Mouse (Mus musculus) thymus, postnatal 14 days (tissue): ENCODE measurements around the gene Atrx.
A peak's percentile ranks its signal among the peaks of the same experiment; 100 is the strongest.
"Not testable (repeated sequence)": the region's sequence is repeated elsewhere in the genome, so short reads cannot be mapped to it uniquely, and the experiment has no call there.

ENCODE experiments used
- DNase-seq: peaks from one replicate; pipeline ENCODE4 v3.0.0; 2021

Atrx gene

DNA sequence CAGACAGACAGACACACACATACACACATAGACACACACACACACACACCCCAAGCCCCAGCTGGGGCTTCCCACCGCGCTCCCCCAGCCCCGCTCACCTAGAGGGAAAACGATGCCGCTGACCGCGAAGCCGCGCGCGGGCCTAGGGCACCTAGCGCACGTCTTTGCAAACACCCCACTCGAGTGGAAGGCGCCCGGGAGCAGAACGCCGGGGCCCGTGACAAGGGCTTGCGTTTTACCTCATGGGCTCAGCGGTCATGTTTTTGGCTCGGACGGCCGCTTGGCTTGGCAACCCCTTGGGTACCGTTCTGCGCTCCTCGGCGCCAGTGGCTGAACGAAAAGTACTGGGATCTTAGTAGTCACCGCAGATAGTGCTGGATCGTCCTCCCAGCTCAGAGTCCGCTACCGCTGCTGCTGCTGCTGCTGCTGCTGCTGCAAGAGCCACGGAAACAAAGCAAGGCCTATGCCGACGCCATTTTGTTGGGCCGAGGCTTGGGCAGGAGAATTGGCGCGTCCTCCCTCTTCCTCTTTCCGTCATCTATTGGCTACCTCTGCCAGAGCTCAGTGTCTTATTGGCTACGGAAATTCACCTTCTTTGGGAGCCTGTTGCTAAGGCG, at the start of gene Atrx:
Gene Atrx (minus strand): TSS at position 543 of the 617 bp plus-strand sequence.
- DNase-seq: peak; percentile 75

DNA sequence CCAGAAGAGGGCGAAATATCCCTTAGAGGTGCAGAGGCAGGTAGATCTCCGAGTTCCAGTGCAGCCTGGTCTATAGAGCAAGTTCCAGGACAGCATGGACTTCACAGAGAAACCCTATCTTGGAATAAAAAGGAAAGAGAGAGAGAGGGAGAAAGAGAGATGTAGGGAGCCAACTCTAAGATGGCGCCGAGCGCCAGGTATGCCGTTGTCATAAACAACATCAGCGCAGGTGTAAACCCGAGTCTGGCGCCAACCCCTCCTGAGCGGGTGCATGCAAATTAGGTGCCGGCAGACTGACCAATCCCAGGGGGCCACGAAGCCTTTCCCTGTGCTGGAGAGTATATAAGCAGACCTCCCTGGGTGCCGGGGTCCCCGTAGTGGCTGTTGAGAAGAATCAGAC, 27.9 kb upstream of the Atrx start:
- not testable (repeated sequence) for DNase-seq

DNA sequence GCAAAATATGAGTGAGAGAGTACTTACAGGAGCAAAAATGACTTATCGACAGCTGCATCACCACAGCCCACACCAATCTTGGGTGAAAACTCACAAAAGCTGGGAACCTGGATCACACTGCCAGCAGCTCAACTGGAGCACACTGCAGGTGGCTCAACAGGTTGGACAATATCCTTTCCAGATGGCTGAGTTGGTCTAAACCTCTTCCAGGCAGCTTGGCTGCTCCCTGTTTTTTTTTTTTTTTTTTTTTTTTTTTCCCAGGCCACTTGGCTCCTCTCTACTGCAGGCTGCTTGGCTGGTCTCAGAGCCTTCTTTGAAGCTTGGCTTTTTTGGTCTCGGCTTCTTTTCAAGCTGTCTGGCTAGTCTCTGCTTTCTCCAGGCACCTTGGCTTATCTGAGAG, 24.8 kb upstream of the Atrx start:
- DNase-seq: no peak

DNA sequence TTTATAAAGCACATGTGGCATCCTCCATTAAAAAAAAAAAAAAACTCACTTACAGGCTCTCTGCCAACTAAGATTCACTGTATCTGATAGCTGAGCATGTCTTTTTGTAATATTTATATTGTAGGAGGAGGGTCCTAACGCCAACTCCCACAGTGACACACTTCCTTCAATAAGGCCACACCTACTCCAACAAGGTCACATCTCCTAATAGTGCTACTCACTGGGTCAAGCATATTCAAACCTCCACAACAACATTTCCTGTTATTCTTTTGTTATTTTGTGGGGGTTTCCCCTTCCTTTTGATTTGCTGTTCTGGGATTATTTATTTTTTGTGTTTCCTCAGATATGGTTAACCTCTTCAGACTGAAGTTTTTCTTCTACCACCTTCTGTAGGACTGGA, 17.2 kb upstream of the Atrx start:
- no peak for DNase-seq

DNA sequence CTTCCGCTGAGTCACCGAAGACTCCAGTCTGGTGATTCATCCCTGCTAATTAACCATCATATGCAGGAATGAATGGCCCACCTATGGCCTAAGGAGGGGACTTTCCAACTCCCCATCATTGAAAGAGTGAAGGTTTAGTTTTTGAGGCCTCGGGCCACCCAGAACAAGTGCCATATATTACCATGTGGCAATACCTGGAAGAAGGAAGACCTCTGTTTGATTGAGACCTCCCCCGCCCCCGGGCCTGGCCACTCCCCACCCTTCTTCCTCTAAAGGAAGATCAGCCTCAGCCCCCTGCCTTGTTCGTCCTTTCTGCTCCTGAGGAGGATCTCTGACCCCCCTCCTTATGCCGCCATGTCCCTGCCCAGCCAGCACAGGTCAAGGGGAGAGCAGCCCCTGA, 10.0 kb upstream of the Atrx start:
- DNase-seq: no peak

DNA sequence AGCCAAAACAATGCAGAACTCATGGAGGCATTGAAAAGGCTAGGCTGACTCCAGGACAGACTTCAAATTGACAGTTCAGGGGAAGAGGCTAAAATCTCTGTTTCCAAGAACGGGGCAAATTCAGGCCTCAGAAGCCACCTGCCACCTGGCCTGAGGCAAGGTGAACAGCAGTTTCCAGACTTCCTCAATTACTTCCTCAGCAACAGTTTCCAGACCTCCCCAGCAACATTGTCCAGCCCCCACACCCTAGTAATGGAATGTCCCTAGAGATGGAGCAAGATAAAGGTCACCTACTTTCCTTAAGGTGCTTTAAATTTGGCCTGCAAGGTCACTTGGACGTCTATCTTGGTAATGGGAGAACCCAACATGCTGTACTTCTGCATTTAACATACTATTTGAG, 8.5 kb upstream of the Atrx start:
- no peak for DNase-seq

DNA sequence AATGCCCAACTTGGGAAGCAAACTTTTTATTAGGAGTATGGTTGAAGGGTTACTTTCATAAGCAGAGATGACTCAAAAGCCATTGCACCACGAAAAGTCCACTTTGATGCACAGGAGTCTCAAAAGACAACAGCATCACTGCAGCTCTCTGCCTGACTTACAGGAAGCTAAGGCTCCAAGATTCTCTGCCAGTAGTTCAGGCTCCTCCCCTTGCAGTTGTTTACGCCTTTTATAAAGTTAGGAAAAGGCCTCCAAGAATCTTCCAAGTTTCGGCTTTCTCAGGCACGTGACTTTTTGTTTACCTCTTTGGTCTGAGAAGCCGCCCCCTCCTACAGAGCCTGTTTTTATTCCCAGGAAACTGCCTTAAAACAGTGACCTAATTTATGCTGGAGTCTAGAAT, 5.1 kb upstream of the Atrx start:
- no peak for DNase-seq

DNA sequence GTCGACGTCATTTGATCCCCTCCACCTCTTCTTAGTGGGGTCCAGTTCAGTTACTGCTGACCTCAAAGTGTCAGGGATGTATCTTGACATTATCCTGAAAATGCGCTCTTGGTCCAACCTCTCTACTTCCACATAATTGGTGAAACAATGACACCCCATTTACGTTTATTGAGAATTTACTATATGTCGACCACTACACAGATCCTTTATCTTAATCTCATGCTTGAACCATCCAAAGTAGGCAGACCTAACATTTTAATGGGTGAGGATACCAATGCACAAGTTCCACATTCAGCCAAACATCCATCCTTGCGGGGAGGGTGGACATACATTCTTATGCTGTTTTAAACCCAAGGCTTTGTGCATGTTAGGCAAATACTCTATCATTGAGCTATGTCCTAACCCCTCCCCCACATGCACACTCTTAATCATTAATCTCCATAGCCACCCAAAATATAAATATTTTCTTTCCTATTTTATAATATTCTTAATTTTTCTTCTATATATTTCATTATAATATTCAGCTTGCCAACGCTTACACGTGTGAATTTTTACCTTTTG, 355 bp upstream of the Atrx start:
- DNase-seq: no peak

DNA sequence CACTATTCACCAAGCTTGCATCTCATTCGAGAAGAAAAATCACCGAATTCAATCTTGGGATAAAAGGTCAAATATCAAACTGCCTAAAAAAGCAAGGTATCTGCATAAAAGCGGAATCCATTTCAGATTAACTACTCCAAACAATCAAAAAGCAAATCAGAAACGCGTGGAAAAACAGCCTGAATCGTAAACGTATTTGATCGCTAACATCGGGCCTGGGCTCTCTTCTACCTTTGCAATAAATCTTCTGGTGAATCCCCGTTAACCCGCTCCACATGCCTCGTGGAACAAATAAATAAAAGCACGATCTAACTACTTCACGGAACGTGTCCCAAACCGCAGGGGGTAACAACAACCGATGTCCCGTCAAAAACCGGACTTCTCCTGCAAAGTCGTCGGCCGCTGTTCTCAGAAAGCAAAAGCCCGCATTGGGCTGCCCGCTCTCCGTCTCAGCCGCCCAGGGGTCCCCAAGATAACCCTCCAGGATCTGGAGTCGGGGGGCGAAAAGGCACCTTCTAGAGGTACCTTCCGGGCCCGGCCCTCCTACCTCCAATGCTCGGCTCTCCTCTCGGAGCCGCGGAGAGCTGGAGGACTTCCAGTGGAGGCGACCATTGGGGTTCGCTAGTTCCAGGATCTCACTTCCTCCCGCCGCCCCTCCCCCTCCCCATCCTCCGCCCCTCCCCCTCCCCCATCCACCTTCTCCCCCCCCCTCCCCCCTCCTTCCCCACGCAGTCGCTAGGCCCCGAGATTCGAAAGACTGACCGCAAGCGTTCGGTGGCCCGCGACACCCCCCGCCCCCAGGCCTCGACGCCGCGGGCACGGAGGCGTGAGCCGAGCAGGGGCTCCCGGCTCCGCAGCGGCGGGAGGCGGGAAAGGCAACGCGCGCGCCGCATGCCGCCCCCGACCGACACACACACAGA, 1.0 kb downstream of the Atrx start:
- DNase-seq: peak; percentile 45

DNA sequence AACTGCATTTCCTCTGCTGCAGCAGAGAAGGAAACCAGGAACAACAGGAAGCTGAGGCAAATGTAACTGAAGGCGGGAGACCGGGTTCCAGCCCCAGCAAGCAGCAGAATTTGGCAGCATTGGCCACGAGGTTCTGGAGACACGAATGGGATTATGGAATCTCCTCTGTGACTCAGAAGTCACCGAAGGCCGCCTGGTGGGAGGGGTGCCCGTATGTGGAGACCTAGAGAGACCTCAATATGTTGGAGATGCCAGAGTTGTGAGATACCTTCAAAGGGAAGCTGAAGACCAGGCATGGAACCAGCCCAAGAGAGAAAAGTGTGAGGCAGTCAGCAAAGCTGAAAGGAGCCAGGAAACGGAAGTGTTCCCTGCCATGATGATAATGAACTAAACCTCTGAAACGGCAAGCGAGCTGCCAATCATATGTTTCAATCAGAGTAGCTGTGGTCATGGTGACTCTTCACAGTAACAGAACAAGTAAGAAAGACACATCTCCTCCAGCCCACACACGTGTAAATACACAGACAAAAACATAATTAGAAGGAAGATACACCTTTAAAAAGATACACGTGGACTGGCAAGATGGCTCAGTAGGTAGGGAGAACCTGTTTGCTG, 3.0 kb downstream of the Atrx start:
- peak; percentile 14 for DNase-seq

DNA sequence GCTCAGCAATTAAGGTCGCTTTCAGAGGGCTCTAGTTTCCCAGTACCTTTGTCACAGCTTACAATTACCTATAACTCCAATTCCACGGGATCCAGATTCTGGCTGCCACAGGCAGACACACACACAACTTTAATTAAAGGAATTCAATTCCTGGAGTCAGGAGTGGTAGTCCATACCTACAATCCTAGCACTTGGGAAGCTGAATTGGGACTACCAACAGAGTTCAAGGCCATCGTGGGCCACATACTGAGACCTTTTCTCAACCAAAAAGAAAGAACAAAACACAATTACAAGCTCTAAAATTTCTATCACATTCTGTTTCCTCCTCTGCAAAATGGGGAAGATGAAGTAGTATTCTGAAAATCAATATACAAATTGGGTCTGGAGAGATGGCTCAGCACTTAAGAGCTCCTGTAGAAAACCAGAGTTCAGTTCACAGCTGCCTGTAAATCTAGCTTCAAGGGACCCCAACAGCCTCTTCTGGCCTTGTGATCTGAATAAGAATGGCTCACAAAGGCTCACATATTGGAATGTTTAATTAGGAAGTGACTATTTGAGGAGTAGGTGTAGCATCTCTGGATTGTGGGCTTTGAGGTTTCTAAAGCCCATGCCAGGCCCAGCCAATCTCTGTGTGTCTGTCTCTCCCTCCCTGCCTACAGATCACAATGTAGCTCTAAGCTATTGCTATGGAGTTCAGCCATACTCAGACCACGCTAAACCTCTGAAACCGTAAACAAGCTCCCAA, 4.7 kb downstream of the Atrx start:
- DNase-seq: no peak

DNA sequence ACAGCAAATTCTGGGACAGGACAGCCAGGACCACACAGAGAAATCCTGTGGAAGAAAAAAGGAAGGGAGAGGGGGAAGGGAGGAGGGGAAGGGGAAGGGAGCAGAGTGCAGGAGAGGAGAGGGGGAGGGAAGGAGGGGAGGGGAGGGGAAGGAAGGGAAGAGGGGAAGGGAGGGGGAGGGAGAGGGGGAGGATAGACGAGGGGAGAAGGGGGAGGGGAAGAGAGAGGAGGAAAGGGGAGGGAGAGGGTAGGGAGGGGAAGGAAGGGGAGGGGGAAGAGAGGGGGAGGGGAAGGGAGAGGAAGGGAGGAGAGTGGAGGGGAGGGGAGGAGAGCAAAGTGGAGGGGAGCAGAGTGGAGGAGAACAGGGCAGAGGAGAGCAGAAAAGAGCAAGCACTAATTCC, 5.3 kb downstream of the Atrx start:
- no peak for DNase-seq

DNA sequence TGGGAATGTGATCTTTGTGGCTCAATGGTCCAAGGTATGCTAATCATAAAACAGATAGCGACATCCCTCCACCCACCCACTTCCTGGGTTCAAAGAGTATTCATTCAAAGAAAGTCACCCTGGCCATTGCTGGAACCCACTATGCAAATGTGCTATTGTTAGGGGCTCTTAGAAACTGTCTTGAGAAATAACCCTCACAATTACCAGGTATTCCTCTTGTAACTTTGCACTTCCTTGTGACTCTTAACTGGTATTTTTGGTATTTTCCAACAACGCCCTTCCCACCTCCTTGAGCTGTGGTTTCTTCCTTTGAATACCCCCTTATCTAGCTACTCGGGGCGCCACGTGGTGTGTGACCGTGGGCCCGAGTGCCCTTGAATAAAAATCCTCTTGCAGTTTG, 6.2 kb downstream of the Atrx start:
- not testable (repeated sequence) for DNase-seq

DNA sequence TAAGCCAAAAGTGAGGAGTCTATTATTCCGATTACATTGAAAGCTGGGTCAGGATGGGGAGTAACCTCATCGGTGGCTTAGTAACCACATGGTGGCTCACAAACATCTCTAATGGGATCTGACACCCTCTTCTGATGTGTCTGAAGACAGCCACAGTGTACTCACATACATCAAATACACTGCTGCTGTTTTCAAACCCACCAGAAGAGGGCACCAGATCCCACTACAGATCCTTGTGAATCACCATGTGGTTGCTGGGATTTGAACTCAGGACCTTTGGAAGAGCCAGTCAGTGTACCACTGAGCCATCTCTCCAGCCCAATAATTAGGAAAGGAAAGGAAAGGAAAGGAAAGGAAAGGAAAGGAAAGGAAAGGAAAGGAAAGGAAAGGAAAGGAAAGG, 7.8 kb downstream of the Atrx start:
- DNase-seq: peak; percentile 58

DNA sequence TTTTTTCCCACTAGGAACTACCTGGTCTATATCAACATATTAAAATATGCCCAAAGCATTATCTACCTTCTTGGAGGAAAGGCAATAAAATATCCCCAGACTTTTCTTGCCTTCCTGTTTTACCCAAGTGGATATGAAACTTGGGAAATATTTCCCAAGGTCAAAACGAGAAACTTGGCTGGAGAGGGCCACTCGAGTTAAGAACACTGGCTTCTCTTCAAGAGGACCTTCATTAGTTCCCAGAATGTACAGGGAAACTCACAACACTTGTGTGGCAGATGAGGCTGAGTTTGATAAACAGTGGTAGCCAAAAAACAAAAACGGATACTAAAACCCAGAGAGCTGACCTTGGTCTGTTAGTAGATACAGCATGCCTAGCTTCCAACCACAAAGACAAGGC, 17.5 kb downstream of the Atrx start:
- DNase-seq: no peak

DNA sequence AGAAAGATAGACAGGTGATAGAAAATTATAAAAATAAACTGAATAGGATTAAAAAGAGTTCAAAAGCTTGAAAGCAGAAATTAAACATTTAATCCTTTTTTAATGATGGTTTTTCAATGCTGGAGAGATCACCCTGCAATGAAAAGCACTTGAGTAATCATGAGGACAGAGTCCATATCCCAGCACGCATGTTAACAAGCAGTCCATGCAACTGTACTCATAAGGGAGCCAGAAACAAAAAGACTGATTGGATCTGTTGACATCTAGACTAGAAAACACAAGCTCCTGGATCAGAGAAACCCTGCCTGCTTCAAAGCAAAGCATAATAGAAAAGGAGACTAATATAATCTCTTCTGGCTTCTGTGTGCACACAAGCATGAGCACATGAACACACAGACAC, 27.6 kb downstream of the Atrx start:
- DNase-seq: no peak

DNA sequence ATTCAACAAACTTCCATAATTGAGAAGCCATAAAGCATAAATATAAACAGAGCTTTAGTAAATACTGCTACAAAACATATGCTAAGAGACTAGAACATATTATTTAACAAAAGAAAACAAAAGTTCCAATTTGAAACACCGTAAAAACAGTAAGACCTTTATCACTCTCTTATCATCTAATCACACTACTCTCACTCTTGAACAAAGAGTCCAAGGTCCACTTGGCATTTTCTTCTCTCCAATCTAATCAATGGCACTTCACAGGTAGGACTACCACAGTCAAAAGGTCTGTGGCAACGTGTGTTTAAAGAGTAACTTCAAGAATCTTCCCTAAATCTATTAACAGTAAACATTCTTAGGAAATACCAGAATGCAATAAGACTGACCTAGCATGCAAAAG, 42.3 kb downstream of the Atrx start:
- no peak for DNase-seq

DNA sequence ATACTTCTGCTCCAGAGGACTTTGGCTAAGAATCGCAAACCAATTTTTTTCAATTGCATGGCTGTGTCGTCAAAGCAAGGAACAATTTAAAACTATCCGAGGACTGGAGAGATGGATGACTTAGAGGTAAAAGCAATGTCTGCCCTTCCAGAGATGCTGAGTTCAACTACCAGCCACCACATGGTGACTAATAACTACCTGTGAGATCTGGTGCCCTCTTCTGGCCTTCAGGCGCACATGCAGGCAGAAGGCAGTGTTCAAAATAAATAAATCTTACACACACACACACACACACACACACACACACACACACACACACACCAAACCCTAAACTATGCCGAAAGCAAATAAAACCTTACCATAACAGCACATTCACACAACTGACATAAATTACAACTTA, 64.8 kb downstream of the Atrx start:
- DNase-seq: peak; percentile 14

DNA sequence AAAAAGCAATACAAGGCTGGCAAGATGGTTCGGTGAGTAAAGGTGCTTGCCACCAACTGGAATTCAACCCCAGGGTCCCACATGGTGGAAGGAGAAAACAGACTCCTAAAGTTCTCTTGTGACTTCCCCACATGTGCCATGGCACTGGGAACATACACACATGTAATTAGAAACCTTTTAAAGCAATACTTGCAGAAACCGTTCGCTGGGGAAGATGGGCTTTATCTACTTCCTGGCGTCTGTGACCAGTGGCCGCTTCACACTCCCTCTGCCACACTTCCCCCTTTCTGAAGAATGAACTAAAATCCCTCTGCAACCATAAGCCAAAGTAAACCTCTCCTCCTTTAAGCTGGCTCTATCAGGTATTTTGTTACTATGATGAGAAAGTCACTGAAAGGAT, 104.7 kb downstream of the Atrx start:
- DNase-seq: no peak

DNA sequence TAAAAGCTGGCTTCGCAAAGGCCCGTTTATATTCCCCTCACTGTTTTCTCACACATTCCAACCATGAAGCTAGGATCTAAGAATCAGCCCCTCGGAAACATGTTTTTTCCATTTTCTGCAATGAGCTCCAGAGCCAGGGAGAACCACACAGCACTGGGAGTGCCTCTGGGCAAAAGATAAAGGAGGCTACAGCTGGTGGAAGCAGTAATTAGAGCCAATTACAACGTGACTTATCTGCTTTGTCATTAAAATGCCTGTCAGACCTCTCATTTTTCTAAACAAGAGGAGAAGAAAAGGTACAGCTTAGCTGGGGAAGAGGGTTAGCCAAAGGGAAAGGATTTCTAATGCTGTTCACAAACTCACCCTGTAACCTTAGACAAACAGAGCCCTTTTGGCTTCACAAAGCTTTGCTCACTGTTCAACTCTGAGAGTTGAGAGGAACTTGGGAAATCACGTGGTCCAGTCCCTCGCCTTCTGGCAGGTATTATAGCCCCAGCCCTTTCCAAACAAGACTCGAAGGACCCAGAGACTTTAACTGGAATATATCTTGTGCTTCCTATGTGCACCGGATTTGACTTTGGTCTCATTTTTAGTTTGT, 134.3 kb downstream of the Atrx start:
- DNase-seq: no peak

DNA sequence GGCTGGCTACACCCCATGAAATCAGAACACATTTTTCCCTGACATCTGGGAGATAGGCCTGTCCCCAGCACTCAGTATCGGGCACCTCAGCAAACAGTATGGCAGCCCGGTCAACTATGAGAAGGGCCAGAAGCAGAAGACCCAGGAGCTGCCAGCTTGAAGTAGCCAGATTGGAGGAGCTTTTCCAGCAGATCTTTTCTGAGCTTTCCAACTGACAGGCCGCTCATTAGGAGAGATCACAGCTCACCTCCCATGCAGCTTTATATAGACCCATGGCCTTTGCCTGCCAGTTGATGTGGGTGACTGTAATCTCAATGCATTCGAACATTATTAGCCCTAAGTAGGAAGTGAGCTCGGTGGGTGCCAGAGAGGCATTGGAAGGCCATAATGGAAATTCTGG, 155.9 kb downstream of the Atrx start:
- no peak for DNase-seq

DNA sequence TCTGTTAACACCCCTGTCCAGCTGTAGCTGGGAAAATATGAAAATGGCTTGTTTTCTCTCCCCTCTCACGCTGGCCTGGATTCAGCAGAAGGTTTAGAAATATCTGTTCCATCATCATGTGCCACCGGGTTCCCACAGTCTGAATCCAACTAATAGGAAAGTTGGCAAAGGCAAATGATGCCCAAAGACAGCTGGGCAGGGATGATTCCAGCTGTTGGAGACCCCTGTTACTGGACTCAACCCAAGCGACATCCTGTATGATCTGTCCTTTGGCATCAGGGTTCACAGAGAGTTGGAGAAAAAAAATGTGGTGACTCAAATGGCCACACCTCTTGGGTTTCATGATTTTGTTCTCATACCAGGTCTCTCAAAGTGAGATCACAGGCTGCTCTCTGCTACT, 161.3 kb downstream of the Atrx start:
- no peak for DNase-seq
